Mouse (Mus musculus) yolk sac, embryonic 10.5 days (tissue): ENCODE data around the gene 2210011C24Rik.
"Not testable (repeated sequence)": the region's sequence is repeated elsewhere in the genome, so short reads cannot be mapped to it uniquely, and the experiment has no call there.

Experiments used
- DNase-seq: peaks from one replicate; pipeline ENCODE4 v3.0.0-alpha.2; 2017; ENCODE audit warnings: low spot score

Gene 2210011C24Rik

DNA sequence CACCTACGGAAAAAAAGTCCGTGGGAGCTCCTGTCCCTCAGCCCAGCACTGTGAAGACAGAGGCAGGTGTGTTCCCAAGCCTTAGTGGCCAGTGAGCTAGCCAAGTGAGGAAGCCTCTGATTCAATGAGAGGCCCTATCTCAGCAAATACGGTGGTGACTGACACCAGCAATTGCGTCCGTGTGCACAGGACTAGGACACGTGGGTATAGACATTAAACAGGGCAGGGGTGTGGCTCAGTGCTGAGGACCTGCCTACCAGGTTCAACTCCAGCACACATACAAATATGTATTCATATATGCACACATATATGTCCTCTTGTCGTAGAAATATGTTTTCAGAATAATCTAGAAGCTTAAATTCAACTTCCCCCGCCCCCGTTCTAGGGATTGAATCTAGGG is 7.8 kb upstream of the 2210011C24Rik start:
- no peak for DNase-seq

GRCm38 (mm10) chr8:84015833-84016232 is 3.9 kb upstream of the 2210011C24Rik start:
- no peak for DNase-seq

DNA sequence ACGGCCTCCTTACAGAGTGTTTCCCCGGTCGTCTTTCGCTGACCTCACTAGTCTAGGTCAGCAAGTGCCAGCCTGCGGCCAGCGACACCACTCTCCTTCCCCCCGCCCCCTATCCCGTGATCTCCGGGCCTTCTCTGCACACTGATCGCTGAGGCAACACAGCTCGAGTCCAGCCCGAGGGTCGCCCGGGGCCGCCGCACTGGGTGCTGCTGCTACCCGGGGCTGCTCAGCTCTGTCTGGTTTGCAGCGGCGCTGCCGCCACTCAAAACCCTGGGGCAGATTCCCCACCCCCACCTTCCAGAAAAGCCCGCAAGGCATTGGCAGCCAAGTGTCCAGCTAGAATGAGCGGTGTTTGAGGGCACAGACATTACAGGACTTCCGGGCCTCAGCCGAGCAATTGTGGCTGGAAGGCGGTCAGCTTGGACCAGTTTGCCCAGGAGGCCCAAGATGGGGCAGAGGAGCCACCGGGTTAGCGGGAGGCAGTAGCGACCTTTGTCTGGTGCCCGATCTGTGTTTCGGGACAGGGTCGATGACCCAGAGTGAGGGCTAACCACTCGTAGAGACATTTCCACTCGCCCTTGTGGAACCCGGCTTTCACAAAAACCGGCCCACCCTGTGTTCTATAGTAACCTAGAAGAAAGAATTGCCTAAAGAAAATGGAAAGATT is 661 bp upstream of the 2210011C24Rik start:
- DNase-seq: peak; percentile 88

DNA sequence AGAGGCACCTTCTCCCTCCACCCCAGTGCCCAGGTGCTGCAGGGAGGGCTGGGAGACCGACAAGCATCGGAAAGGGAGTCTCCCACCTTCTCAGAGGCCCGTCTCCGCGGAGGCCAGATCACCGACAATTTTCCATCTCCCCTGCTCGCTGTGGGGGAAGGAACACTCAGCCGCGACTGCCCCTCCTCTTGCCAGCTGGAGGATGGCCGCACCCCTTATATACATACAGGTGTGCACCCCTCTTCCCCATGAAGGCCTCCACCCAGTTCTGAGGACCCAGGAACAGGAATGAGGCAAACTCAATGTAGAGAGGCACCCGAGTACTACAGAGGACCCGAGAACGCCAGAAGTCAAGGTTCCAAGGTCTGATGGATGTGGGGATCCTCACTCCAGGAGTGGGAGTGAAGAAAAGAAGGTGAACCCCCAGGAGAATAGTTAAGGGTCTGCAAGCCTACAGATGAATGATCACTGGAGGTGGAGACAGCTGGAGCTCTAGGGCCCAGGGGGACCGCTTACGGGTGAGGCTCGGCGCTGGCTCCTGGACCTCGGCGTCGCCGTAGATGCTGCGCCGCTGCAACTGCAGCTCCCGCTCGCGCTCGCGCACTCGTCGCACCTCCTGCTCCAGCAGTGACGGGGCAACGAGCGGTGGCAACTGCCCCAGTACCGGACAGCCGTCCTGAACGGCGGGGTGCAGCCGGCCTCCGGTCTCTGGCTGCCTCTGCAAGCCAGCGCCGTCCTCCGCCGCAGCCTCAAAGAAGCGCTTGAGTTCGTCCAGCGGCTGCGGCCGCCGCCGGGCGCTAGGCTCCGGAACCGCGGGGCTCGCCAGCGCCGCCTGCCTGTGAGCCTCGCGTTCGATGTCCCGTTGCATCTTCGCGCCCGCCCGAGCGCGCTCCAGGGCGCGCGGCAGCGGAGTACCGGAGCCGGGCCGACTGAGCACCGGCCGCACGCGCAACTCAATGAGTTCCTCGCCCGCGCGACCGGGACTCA is 1.1 kb downstream of the 2210011C24Rik start:
- DNase-seq: peak; percentile 72

- peak; percentile 83 for DNase-seq
Observed at GRCm38 (mm10) chr8:84009876-84010275, 2.1 kb downstream of the 2210011C24Rik start.

GRCm38 (mm10) chr8:84008362-84008761 is 3.6 kb downstream of the 2210011C24Rik start:
- no peak for DNase-seq

DNA sequence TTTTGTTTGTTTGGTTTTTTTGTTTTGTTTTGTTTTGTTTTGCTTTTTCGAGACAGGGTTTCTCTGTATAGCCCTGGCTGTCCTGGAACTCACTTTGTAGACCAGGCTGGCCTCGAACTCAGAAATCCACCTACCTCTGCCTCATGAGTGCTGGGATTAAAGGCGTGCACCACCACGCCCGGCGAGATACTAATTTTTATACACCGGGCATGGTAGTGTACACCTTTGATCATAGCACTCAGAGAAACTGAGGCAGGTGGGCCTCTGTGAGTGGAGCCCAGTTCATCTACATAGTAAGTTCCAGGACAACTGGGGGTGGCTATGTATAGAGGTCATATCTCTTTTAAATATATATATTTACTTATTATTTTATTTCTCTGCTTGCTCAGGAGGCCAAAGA is 6.5 kb downstream of the 2210011C24Rik start:
- not testable (repeated sequence) for DNase-seq

GRCm38 (mm10) chr8:84004533-84005201 is 7.3 kb downstream of the 2210011C24Rik start:
- peak; percentile 96 for DNase-seq

DNA sequence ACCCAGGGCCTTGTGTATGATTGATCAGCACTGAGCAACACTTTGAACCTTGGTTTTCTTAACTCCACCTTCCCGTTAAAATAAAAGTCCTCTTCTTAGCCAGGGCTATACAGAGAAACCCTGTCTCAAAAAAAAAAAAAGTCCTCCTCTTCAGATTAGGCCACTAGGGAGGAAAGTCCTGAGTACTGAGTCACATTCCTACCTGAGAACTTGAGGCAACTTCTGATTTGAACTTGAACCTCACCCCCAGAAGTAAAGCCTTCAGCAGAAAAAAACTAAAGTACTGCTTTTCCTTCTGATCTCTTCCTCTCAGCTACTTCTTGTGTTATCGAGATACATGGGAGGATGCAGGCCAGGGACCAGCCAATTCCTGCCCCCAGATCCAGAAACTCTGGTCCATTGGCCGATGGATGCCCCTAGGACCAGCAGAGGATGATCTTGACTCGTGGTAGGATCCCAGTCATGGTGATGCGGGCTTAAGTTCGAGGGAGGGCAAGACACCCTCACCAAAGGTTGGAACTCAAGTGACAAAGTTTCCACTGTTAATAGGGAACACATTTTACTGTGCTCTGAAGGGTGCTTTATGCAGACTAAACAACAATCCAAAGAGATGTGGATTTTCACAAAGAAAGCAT is 8.2 kb downstream of the 2210011C24Rik start:
- no peak for DNase-seq

DNA sequence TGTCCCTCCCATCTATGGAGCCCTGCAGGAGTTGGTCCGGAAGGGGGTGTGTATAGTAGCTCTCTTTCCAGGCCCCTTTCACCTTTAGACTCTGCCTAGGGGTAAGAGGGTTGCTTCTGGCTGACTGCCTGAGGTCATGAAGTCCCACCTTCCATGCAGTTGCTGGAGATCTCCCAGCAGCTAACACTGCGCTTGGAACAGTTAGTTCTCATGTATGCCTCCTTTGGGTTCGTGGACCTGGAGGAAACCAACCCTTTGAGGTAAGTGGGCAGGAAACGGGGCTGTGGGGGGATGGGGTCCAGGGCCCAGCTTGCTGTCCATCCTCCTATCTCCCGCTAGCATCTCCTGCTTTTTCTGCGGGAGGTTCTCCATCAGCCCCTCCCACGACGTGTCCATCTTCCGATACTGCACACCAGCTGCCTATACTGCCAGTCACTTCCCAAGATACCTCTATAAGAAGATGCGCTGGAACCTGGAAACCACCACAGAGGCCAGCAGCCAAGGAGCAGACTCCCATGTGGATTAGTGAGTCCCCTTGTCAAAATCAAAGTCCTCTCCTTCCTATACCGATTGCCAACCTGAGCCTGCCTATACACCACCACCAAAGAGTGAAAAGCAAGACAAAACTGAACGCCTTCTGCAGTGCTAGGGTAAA is 8.9 kb downstream of the 2210011C24Rik start:
- DNase-seq: peak; percentile 43

- DNase-seq: no peak
Observed at GRCm38 (mm10) chr8:84001281-84002000, 10.5 kb downstream of the 2210011C24Rik start, which contains the start of gene 1700067K01Rik. Gene 1700067K01Rik, plus strand, starts transcription at chr8:84001502.

DNA sequence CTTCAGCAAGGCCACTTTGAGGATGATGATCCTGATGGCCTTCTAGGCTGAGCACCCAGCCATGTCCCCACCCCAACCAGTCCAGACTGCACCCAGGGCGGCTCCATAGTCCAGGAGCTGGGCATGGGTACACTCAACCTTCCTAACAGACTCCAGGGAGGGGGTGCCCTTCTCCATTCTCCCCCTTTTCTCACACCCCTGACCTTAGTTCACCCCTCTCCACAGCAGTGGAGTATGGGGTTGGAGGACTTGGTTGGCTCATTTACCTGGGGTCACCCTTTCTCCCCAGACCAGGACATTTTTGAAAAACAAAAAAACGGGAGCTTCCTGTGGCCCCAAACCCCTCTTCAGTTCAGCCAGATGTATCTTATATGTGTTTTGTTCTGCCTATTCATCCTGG is 12.1 kb downstream of the 2210011C24Rik start:
- DNase-seq: no peak

DNA sequence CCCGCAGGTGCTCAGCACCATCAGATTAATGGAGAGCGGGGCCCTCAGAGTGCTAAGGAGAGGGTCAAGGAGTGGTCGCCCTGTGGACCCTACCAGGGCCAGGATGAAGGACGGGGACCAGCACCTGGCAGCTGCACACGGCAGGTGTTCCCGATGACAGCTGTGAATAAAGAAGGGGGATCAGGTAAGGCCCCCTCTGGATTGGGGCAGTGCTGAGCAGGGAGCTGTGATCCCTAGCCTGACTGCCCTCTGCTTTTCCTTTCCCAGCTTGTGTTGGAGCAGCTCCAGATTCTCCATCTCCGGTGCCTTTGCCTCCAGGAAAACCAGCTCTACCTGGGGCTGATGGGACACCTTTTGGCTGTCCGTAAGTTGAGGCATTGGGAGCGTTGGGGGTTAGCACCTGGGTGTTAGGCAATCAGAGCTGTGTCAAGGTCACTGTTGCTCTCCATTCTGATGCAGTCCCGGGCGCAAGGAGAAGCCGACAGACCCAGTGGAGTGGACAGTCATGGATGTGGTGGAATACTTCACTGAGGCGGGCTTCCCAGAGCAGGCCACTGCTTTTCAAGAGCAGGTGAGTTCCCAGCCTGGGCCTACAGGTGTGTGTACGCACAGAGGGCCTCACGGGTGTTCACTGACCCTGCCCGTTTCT is 12.8 kb downstream of the 2210011C24Rik start:
- DNase-seq: no peak

DNA sequence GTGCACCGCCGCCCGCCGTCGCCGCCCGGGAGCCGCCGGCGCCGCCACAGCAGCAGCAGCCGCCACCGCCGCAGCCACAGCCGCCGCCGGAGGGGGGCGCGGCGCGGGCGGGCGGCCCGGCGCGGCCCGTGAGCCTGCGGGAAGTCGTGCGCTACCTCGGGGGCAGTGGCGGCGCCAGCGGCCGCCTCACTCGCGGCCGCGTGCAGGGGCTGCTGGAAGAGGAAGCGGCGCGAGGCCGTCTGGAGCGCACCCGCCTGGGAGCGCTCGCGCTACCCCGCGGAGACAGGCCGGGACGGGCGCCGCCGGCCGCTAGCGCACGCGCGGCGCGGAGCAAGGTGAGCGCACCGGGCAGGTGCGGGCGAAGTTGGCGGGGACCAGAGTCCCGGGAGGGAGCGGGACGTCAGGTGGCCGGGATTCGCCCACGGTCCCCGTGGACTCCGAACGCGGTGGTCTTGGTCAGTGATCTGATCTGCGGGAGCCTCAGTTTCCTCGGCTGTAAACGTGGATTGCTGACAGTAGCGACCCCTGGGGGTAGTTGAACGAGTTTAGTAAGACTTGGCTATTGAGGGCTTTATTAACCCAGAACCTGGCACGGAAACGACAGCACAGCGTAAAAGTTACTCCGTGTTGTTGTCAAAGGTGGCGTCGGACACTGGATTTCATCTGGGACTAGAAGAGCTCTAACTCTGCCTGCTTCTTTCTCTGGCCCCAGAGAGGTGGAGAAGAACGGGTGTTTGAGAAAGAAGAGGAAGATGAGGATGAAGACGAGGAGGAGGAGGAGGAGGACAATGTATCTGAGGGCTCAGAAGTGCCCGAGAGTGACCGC is 13.5 kb downstream of the 2210011C24Rik start:
- peak; percentile 74 for DNase-seq

DNA sequence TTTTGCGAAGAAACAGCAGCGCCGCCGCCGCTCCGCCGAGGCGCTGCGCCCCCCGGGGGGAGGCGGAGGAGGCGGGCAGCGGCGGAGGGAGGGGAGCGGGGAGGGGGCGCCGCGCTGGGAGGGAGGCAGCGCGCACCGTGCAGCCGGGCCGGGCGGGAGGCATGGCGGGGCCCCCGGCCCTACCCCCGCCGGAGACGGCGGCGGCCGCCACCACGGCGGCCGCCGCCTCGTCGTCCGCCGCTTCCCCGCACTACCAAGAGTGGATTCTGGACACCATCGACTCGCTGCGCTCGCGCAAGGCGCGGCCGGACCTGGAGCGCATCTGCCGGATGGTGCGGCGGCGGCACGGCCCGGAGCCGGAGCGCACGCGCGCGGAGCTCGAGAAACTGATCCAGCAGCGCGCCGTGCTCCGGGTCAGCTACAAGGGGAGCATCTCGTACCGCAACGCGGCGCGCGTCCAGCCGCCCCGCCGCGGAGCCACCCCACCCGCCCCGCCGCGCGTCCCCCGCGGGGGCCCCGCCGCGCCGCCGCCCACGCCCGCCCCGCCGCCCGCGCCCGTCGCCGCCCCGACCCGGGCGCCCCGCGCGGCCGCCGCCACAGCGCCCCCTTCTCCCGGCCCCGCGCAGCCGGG is 14.3 kb downstream of the 2210011C24Rik start, which contains the start of gene Samd1:
Gene Samd1 (plus strand): TSS at position 162 of the 631 bp plus-strand sequence.
- DNase-seq: peak; percentile 58

- DNase-seq: peak; percentile 95
Observed at GRCm38 (mm10) chr8:83996567-83997505, 15.1 kb downstream of the 2210011C24Rik start.

DNA sequence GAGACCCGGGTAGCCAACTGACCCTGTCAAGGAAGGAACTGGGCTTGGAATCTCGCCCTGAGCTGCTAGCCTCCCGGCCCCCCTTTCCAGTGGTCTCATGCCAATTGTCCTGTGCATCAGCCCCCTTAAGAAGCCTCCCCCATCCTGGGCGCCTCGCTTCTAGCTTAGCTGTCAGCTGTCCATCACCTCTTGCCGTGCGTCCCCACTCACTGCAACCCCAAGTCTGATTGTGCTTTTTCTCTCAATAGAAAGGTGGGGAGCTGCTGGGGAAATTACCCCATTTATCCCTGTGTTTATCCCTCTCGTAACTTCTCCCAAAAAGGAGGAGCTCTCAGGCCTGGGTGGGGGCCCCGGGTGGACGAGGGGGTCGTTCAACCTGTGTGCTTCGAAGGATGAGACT is 16.0 kb downstream of the 2210011C24Rik start:
- no peak for DNase-seq

DNA sequence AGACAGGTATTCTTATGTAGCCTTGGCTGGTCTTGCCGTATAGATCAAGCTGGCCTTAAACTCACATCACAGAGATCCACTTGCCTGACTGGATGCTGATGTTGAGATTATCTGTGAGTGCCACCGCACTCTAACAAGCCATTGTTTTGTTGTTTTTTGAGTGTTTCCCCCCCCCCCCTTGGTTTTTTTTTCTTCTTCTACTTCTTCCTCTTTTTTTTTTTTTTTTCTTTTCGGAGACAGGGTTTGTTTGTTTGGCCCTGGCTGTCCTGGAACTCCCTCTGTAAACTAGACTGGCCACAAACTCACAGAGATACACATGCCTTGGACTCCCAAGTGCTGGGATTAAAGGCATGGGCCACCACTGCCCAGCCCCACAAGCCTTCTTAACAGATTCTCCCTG is 17.9 kb downstream of the 2210011C24Rik start:
- DNase-seq: no peak
